Mouse (Mus musculus): ENCODE data around the gene 2510039O18Rik.

GRCm38 (mm10) chr4:147937021-147937420 lies 3.7 kb upstream of the 2510039O18Rik start:
- TF ChIP-seq POLR2A (IDR thresholded peaks at IDR 0.05; ENCODE audit: insufficient read depth, low read depth, low read length): no peak
- no peak for TF ChIP-seq CTCF (IDR thresholded peaks at IDR 0.05)

Data from heart, adult 2 months (tissue).